Mouse (Mus musculus): Measurements from ENCODE around the gene Glp2r.

Gene Glp2r

DNA sequence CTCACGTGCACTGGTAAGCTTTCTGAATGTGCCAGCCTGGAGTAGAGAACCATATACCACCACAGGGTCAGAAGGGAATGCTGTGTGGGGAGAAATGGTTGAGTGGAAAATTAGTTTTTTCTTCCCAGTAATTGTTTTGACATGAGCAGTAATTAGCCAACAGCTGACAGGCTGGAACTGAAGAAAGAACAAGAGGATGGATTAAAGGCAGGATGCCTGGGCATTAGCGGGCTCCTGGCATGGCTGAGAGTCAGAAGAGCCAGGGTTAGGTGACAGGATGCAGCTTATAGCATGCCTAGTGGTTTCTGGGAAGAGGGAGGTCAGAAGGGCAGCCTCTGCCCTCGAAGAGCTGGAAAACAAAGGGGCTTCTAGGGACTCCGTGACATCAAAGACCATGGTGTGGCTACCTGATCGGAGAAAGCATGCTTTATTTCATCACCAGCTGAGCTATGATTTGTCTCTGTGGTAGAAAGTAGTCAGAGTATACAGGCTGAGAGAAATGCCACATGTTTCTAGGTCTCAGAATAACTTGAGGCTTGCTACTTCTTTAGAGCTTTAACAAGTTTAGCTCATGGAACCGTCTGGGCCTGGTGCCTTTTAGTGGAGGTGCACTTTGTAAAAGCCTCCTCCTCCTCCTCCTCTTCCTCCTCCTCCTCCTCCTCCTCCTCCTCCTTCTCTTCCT, 133.9 kb downstream of the Glp2r start:
- DNase-seq (ENCODE audit: low read depth, low spot score), result no peak

DNA sequence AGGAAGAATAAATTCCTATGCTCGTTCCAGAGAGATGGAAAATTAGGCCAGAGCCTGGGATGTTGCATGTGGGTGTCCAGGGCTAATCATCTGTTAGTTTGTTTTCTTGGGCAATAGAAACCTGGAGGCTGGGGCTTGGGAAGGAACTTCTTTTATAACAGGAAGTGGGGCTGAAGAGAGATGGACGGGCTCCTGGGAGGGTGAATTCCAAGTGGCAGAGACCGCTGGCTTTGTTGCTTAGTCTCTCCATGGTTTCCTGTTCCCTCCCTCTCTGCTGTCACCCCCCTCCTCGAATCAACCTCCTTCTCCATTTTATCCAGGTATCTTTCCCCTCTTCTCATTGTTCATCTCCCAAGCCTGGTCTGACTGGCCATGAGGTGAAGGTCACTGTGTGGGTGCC, 134.8 kb downstream of the Glp2r start:
- DNase-seq (ENCODE audit: low read depth, low spot score), result no peak

- DNase-seq (ENCODE audit: low read depth, low spot score), result no peak
Measured at GRCm38 (mm10) chr11:67633620-67634229, 137.2 kb downstream of the Glp2r start.

- DNase-seq (ENCODE audit: low read depth, low spot score), result no peak
Measured at GRCm38 (mm10) chr11:67632906-67633305, 138.0 kb downstream of the Glp2r start.

- DNase-seq (ENCODE audit: low read depth, low spot score), result no peak
Measured at GRCm38 (mm10) chr11:67628522-67628921, 142.4 kb downstream of the Glp2r start.

DNA sequence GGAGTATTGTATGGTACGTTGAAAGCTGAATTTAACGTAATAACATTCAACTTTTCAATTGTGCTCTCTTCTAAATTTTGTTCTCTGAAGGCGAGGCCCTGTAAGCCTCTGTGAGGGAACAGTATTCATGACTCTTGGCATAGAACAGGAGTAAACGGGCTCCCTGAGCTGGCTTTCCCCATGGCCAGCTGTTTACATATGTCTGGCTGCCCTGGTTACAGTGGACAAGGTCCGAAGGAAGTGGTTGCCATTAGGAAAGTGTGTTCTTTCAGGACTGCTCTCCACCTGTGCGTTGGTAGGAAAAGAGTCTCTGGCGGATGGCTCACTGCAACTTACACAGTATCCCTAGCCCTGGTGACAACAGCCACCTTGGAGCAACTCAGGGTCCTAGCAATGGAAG, 143.8 kb downstream of the Glp2r start:
- DNase-seq (ENCODE audit: low read depth, low spot score), result no peak

GRCm38 (mm10) chr11:67622340-67622739, 148.6 kb downstream of the Glp2r start:
- DNase-seq (ENCODE audit: low read depth, low spot score), result no peak

DNA sequence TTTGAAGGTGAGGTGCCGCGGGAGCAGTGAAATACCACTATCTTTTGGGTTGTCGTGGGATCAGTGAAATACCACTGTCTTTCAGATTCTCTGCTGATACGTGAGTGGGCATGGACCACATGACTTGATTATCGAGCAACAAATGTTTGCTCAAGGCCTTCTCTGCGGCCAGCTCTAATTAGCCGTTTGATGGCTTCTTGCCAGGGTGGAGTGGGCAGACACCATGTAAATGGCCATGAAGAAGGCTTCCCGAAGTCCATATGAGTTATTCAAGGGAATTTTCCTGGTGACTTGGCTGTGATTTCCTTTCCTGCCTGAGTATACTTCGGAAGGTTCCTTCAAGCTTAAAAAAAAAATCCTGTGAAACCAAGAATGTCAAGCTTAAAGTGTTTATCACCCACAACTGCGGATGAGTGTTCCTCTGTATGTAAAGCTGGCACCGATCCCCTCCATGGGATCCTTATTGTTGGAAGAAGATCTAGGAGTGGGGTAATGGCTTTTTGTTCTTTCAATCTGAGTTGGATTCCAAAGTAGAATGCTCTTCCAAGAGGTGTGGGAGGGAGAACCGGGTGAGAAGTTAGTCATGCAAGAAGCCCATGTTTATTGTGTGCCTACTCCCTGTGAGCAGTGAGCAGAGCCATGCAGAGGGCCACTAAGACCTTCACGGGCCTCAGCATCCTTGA, 154.3 kb downstream of the Glp2r start:
- no peak for DNase-seq (ENCODE audit: low read depth, low spot score)

DNA sequence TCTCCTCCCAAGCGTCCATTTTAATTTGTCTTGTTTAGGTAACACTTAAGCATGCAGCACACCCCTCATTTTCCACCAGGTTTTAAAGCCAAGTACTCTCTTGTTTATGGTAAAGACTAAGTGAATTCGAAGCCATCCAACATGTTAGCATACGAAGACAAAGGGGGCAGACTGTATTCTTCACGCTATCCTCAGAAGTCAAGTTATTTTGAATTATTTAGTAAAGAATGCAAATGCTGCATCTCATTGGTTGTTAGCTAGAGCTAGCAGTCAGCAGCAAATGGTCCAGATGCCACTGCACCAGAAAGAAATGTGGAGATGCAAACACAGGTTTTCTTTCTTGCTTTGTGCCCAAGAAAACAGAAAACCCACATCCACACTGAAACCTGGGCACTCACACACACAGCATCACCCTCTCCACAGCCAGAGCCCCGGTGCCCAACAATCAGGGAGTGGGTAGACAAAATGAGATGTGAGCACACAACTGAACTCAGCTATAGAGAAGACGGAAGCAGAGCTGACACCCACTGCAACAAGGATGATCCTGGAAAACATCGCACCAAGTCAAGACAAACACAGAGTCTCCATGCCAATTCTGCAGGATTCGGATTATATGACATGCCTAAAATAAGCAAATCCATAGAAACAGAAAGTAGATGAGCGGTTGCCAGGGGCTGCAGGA, 158.7 kb downstream of the Glp2r start:
- no peak for DNase-seq (ENCODE audit: low read depth, low spot score)

Data from CD4-positive, CD25-positive, alpha-beta regulatory T cell, adult 2 months (primary cell).